Mouse (Mus musculus) R1 (cell line): ENCODE measurements around the gene Fam149b.

ENCODE experiments used
- DNase-seq: peaks from one replicate; pipeline ENCODE4 v3.0.0-alpha.2; 2018; ENCODE audit warnings: low read depth, low spot score

The Fam149b gene

GRCm38 (mm10) chr14:20389446-20390079 lies 41.6 kb downstream of the Fam149b start:
- DNase-seq = no peak

- no peak for DNase-seq
These were observed 44.4 kb downstream of the Fam149b start for GRCm38 (mm10) chr14:20392326-20392725.

- peak; percentile 97 for DNase-seq
These were observed 45.4 kb downstream of the Fam149b start, which contains the start of gene Mrps16 for GRCm38 (mm10) chr14:20393205-20393913. Mrps16 (minus strand) TSS chr14:20393634.

GRCm38 (mm10) chr14:20397220-20397619 lies 49.3 kb downstream of the Fam149b start:
- no peak for DNase-seq

- DNase-seq = peak; percentile 42
These were observed 50.9 kb downstream of the Fam149b start for GRCm38 (mm10) chr14:20398864-20399263.

- DNase-seq = peak; percentile 69
These were observed 52.1 kb downstream of the Fam149b start for GRCm38 (mm10) chr14:20400071-20400470.

GRCm38 (mm10) chr14:20422257-20422656 lies 74.3 kb downstream of the Fam149b start:
- no peak for DNase-seq

- no peak for DNase-seq
These were observed 75.1 kb downstream of the Fam149b start for GRCm38 (mm10) chr14:20423046-20423445.

- no peak for DNase-seq
These were observed 80.6 kb downstream of the Fam149b start for GRCm38 (mm10) chr14:20428593-20428992.

- DNase-seq = no peak
These were observed 81.9 kb downstream of the Fam149b start for GRCm38 (mm10) chr14:20429833-20430232.

GRCm38 (mm10) chr14:20431726-20432125 lies 83.8 kb downstream of the Fam149b start:
- DNase-seq = no peak

- DNase-seq = no peak
These were observed 84.5 kb downstream of the Fam149b start for GRCm38 (mm10) chr14:20432420-20432819.
